Mouse (Mus musculus) kidney, postnatal 25 days (tissue): ENCODE data around the gene Morn2.
"Not testable (repeated sequence)": the region's sequence is repeated elsewhere in the genome, so short reads cannot be mapped to it uniquely, and the experiment has no call there.

Experiments used
- DNase-seq, 2 experiments: peaks; one replicate each; pipeline ENCODE4 v3.0.0; 2021; ENCODE audit warnings: mixed read lengths in 2 of 2

Morn2 gene

GRCm38 (mm10) chr17:80290074-80290657, at the start of gene Morn2, which contains the start of gene Dhx57:
TSS of gene Morn2 (plus strand) at chr17:80290203.
TSS of gene Dhx57 (minus strand) at chr17:80290476.
- peak; percentile 99 for DNase-seq

GRCm38 (mm10) chr17:80241594-80241993, 48.4 kb upstream of the Morn2 start:
- no peak for DNase-seq

GRCm38 (mm10) chr17:80243116-80243515, 46.9 kb upstream of the Morn2 start:
- no peak for DNase-seq

- no peak for DNase-seq
Observed at GRCm38 (mm10) chr17:80252757-80253525, 37.1 kb upstream of the Morn2 start.

GRCm38 (mm10) chr17:80254421-80254820, 35.6 kb upstream of the Morn2 start:
- no peak for DNase-seq

GRCm38 (mm10) chr17:80255208-80255607, 34.8 kb upstream of the Morn2 start:
- DNase-seq: peak; percentile 13 to 54

- no peak for DNase-seq
Observed at GRCm38 (mm10) chr17:80267065-80267464, 22.9 kb upstream of the Morn2 start.

GRCm38 (mm10) chr17:80268151-80268550, 21.9 kb upstream of the Morn2 start:
- DNase-seq: no peak

- not testable (repeated sequence) for DNase-seq
Observed at GRCm38 (mm10) chr17:80270622-80271021, 19.4 kb upstream of the Morn2 start.

- DNase-seq: no peak
Observed at GRCm38 (mm10) chr17:80278255-80278654, 11.7 kb upstream of the Morn2 start.

- DNase-seq: no peak
Observed at GRCm38 (mm10) chr17:80279340-80280070, 10.5 kb upstream of the Morn2 start.

GRCm38 (mm10) chr17:80284446-80284845, 5.6 kb upstream of the Morn2 start:
- DNase-seq: no peak

- no peak for DNase-seq
Observed at GRCm38 (mm10) chr17:80288012-80288411, 2.0 kb upstream of the Morn2 start.

GRCm38 (mm10) chr17:80289280-80290073, 526 bp upstream of the Morn2 start:
- no peak for DNase-seq

GRCm38 (mm10) chr17:80291148-80291547, 1.1 kb downstream of the Morn2 start:
- peak; percentile 45 to 64 for DNase-seq

- DNase-seq: no peak
Observed at GRCm38 (mm10) chr17:80295258-80295657, 5.3 kb downstream of the Morn2 start.

GRCm38 (mm10) chr17:80298844-80299243, 8.8 kb downstream of the Morn2 start:
- no peak for DNase-seq

- no peak for DNase-seq
Observed at GRCm38 (mm10) chr17:80307251-80307650, 17.2 kb downstream of the Morn2 start, which contains the start of gene Arhgef33. TSS of gene Arhgef33 (plus strand) at chr17:80307407.

GRCm38 (mm10) chr17:80311761-80312160, 21.8 kb downstream of the Morn2 start:
- DNase-seq: no peak

- DNase-seq: no peak
Observed at GRCm38 (mm10) chr17:80312405-80312804, 22.4 kb downstream of the Morn2 start.

GRCm38 (mm10) chr17:80322228-80322627, 32.2 kb downstream of the Morn2 start:
- DNase-seq: no peak

GRCm38 (mm10) chr17:80323015-80323414, 33.0 kb downstream of the Morn2 start:
- no peak for DNase-seq

- no peak for DNase-seq
Observed at GRCm38 (mm10) chr17:80323658-80324057, 33.7 kb downstream of the Morn2 start.
